Mouse (Mus musculus): ENCODE measurements around the gene Mboat2. TPM values are rescaled to one million over a fixed set of nuclear protein-coding genes. Genes with fewer than 3 reads are reported as not detected.
A peak's percentile ranks its signal among the peaks of the same experiment; 100 is the strongest.

Gene Mboat2
- polyA plus RNA-seq (2012; rRNA removed) (24.7 and 25.2 TPM in 2 replicates), polyA plus RNA-seq (2014; fragmentation: Nextera tagmentation; extraction: Ambion mirVana) (66.4 and 70.5 TPM in 2 replicates)

DNA sequence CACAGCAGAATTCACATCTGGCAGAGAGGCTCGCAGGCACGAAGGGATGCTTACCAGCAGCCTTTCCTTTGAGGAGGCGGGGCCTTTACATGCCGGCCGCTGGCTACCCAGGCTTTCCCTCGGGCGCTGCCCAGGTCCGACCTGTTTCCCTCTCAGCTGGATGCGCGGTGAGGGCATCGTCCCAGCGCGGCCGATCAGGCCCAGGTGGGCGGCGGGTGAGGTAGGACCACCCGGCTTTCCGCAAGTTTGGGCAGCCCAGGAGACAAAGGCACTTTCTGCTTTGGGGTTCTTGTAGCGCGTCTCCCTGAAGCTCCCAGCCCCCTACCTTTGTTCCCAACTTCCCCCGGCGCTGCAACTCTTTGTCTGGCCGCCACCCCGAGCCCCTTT lies at the start of gene Mboat2:
Mboat2 (plus strand) TSS at position 114 of the 387 bp plus-strand sequence.
- H3K9me3 ChIP-seq (ENCODE audit: control insufficient read depth, low read length): no peaks in the 10 kb centered on the region
- peaks cover 12% of the 10 kb centered on the region for H3K4me1 ChIP-seq (ENCODE audit: control insufficient read depth, insufficient read depth, low read length)
- H3K27ac ChIP-seq (replicated peaks; ENCODE audit: low read depth, low read length): peak within 1 kb of the TSS; percentile 98
- under 1% methylated on average over 24 of the region's 24 CpGs for WGBS
- ATAC-seq (ENCODE audit: low FRiP score, low read depth): peak; percentile 20
- no peaks in the 10 kb centered on the region for H3K27me3 ChIP-seq (ENCODE audit: control insufficient read depth, insufficient read depth, low read length)
- DNase-seq (ENCODE audit: low spot score): peak; percentile 54
- peak within 1 kb of the TSS; percentile 93 for H3K9ac ChIP-seq (ENCODE audit: low read depth, low read length, severe bottlenecking)
- H3K4me2 ChIP-seq (replicated peaks; ENCODE audit: low read depth, low read length, severe bottlenecking): peak within 1 kb of the TSS; percentile 77
- no peak for TF ChIP-seq POLR2A (IDR thresholded peaks at IDR 0.05; ENCODE audit: borderline replicate concordance, extremely low read depth, insufficient read depth, insufficient read length)
- no peaks in the 10 kb centered on the region for H3K36me3 ChIP-seq (ENCODE audit: control insufficient read depth, insufficient read depth, low read length)
- peak within 1 kb of the TSS; percentile 90 for H3K4me3 ChIP-seq (replicated peaks; ENCODE audit: low read length)

DNA sequence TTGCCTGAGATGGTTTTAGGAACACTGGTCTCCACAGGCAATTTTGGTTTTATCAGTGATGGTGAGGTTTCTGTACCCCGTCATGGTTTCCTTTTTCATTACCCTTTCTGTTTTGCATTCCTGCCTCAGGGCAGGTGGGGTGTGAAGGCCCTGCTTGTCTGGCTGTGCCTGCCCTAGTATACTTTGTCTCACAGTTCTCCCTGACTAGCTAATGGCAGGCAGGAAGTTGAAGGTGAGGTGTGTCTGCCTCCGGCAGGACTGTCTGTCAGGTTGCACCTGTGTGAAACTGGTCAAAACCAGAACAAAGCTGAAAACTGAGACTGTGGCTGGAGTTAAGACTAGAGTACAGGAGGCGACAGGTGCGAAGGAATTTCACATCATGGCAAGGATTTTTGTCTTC lies 46.9 kb upstream of the Mboat2 start:
- Histone ChIP-seq H3K27me3 (ENCODE audit: control insufficient read depth, insufficient read depth, low read length) (no peaks in the 10 kb centered on the region), H3K4me2 (replicated peaks; ENCODE audit: low read depth, low read length, severe bottlenecking) (no peak overlapping the region), H3K4me3 (replicated peaks; ENCODE audit: low read length) (no peak overlapping the region), H3K36me3 (ENCODE audit: control insufficient read depth, insufficient read depth, low read length) (no peaks in the 10 kb centered on the region), H3K27ac (replicated peaks; ENCODE audit: low read depth, low read length) (no peak overlapping the region), H3K9ac (ENCODE audit: low read depth, low read length, severe bottlenecking) (no peak overlapping the region), H3K9me3 (ENCODE audit: control insufficient read depth, low read length) (no peaks in the 10 kb centered on the region), H3K4me1 (ENCODE audit: control insufficient read depth, insufficient read depth, low read length) (no peaks in the 10 kb centered on the region)
- DNase-seq (ENCODE audit: low spot score) (no peak), ATAC-seq (ENCODE audit: low FRiP score, low read depth) (no peak)
- TF ChIP-seq POLR2A (IDR thresholded peaks at IDR 0.05; ENCODE audit: borderline replicate concordance, extremely low read depth, insufficient read depth, insufficient read length): no peak
- WGBS: 44% methylated on average over 4 of the region's 4 CpGs

GRCm38 (mm10) chr12:24785882-24786281 lies 44.8 kb upstream of the Mboat2 start:
- Histone ChIP-seq H3K4me2 (replicated peaks; ENCODE audit: low read depth, low read length, severe bottlenecking) (no peak overlapping the region), H3K9me3 (ENCODE audit: control insufficient read depth, low read length) (no peaks in the 10 kb centered on the region), H3K4me3 (replicated peaks; ENCODE audit: low read length) (no peak overlapping the region), H3K36me3 (ENCODE audit: control insufficient read depth, insufficient read depth, low read length) (no peaks in the 10 kb centered on the region), H3K27me3 (ENCODE audit: control insufficient read depth, insufficient read depth, low read length) (no peaks in the 10 kb centered on the region), H3K27ac (replicated peaks; ENCODE audit: low read depth, low read length) (no peak overlapping the region), H3K9ac (ENCODE audit: low read depth, low read length, severe bottlenecking) (no peak overlapping the region), H3K4me1 (ENCODE audit: control insufficient read depth, insufficient read depth, low read length) (no peaks in the 10 kb centered on the region)
- TF ChIP-seq POLR2A (IDR thresholded peaks at IDR 0.05; ENCODE audit: borderline replicate concordance, extremely low read depth, insufficient read depth, insufficient read length): no peak
- WGBS: 66% methylated on average over 5 of the region's 5 CpGs
- DNase-seq (ENCODE audit: low spot score) (no peak), ATAC-seq (ENCODE audit: low FRiP score, low read depth) (no peak)

DNA sequence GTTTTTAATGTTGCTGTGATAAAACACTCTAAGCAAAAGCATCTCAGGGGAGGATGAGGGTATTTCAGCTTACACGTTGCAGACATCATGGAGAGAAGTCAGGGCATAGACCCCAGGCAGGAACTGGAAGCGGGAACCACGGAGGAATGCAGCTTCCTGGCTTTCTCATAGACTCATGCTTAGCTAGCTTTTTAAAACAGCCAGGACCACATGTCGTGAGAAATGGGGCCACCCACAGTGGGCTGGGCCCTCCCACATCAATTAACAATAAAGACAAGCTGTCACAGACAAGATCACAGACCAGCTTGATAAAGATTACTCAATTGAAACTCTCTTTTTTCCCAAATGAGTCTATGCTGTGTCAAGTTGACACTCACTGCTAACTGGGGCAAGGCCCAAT lies 44.4 kb upstream of the Mboat2 start:
- WGBS: 27% methylated on average over 4 of the region's 4 CpGs
- Histone ChIP-seq H3K9me3 (ENCODE audit: control insufficient read depth, low read length) (no peaks in the 10 kb centered on the region), H3K4me1 (ENCODE audit: control insufficient read depth, insufficient read depth, low read length) (no peaks in the 10 kb centered on the region), H3K36me3 (ENCODE audit: control insufficient read depth, insufficient read depth, low read length) (no peaks in the 10 kb centered on the region), H3K4me2 (replicated peaks; ENCODE audit: low read depth, low read length, severe bottlenecking) (no peak overlapping the region), H3K27me3 (ENCODE audit: control insufficient read depth, insufficient read depth, low read length) (no peaks in the 10 kb centered on the region), H3K9ac (ENCODE audit: low read depth, low read length, severe bottlenecking) (no peak overlapping the region), H3K27ac (replicated peaks; ENCODE audit: low read depth, low read length) (no peak overlapping the region), H3K4me3 (replicated peaks; ENCODE audit: low read length) (no peak overlapping the region)
- ATAC-seq (ENCODE audit: low FRiP score, low read depth) (no peak), DNase-seq (ENCODE audit: low spot score) (no peak)
- no peak for TF ChIP-seq POLR2A (IDR thresholded peaks at IDR 0.05; ENCODE audit: borderline replicate concordance, extremely low read depth, insufficient read depth, insufficient read length)

GRCm38 (mm10) chr12:24789659-24790058 lies 41.0 kb upstream of the Mboat2 start:
- no peak overlapping the region for H3K27ac ChIP-seq (replicated peaks; ENCODE audit: low read depth, low read length)
- H3K9me3 ChIP-seq (ENCODE audit: control insufficient read depth, low read length): no peaks in the 10 kb centered on the region
- DNase-seq (ENCODE audit: low spot score): no peak
- H3K4me1 ChIP-seq (ENCODE audit: control insufficient read depth, insufficient read depth, low read length): no peaks in the 10 kb centered on the region
- H3K36me3 ChIP-seq (ENCODE audit: control insufficient read depth, insufficient read depth, low read length): no peaks in the 10 kb centered on the region
- H3K9ac ChIP-seq (ENCODE audit: low read depth, low read length, severe bottlenecking): no peak overlapping the region
- H3K4me3 ChIP-seq (replicated peaks; ENCODE audit: low read length): no peak overlapping the region
- no peaks in the 10 kb centered on the region for H3K27me3 ChIP-seq (ENCODE audit: control insufficient read depth, insufficient read depth, low read length)
- TF ChIP-seq POLR2A (IDR thresholded peaks at IDR 0.05; ENCODE audit: borderline replicate concordance, extremely low read depth, insufficient read depth, insufficient read length): no peak
- no peak for ATAC-seq (ENCODE audit: low FRiP score, low read depth)
- no peak overlapping the region for H3K4me2 ChIP-seq (replicated peaks; ENCODE audit: low read depth, low read length, severe bottlenecking)
- 88% methylated on average over 1 of the region's 1 CpGs for WGBS

- Histone ChIP-seq H3K9me3 (ENCODE audit: control insufficient read depth, low read length) (no peaks in the 10 kb centered on the region), H3K4me1 (ENCODE audit: control insufficient read depth, insufficient read depth, low read length) (no peaks in the 10 kb centered on the region), H3K27ac (replicated peaks; ENCODE audit: low read depth, low read length) (no peak overlapping the region), H3K36me3 (ENCODE audit: control insufficient read depth, insufficient read depth, low read length) (no peaks in the 10 kb centered on the region), H3K4me2 (replicated peaks; ENCODE audit: low read depth, low read length, severe bottlenecking) (no peak overlapping the region), H3K9ac (ENCODE audit: low read depth, low read length, severe bottlenecking) (no peak overlapping the region), H3K4me3 (replicated peaks; ENCODE audit: low read length) (no peak overlapping the region), H3K27me3 (ENCODE audit: control insufficient read depth, insufficient read depth, low read length) (no peaks in the 10 kb centered on the region)
- DNase-seq (ENCODE audit: low spot score) (no peak), ATAC-seq (ENCODE audit: low FRiP score, low read depth) (no peak)
- WGBS: 32% methylated on average over 1 of the region's 1 CpGs
- TF ChIP-seq POLR2A (IDR thresholded peaks at IDR 0.05; ENCODE audit: borderline replicate concordance, extremely low read depth, insufficient read depth, insufficient read length): no peak
Observed at GRCm38 (mm10) chr12:24811230-24811629, 19.4 kb upstream of the Mboat2 start.

All from limb, embryonic 14.5 days (tissue).